Mouse (Mus musculus): ENCODE data around the gene Znfx1.

Gene Znfx1

GRCm38 (mm10) chr2:167062965-167063880, at the start of gene Znfx1:
Gene Znfx1, minus strand, starts transcription at chr2:167063015.
- peak; percentile 98 for DNase-seq

GRCm38 (mm10) chr2:167112259-167112658, 49.4 kb upstream of the Znfx1 start:
- no peak for DNase-seq

- no peak for DNase-seq
Observed at GRCm38 (mm10) chr2:167109506-167109905, 46.7 kb upstream of the Znfx1 start.

GRCm38 (mm10) chr2:167103546-167103945, 40.7 kb upstream of the Znfx1 start:
- no peak for DNase-seq

GRCm38 (mm10) chr2:167101743-167102441, 39.1 kb upstream of the Znfx1 start:
- DNase-seq = peak; percentile 51

GRCm38 (mm10) chr2:167094688-167095087, 31.9 kb upstream of the Znfx1 start:
- DNase-seq = no peak

- DNase-seq = no peak
Observed at GRCm38 (mm10) chr2:167093171-167093900, 30.5 kb upstream of the Znfx1 start.

GRCm38 (mm10) chr2:167090271-167090670, 27.5 kb upstream of the Znfx1 start:
- DNase-seq = no peak

GRCm38 (mm10) chr2:167086836-167087235, 24.0 kb upstream of the Znfx1 start:
- DNase-seq = peak; percentile 38

- DNase-seq = no peak
Observed at GRCm38 (mm10) chr2:167086092-167086491, 23.3 kb upstream of the Znfx1 start.

GRCm38 (mm10) chr2:167081639-167082038, 18.8 kb upstream of the Znfx1 start:
- DNase-seq = no peak

- DNase-seq = no peak
Observed at GRCm38 (mm10) chr2:167081135-167081534, 18.3 kb upstream of the Znfx1 start.

GRCm38 (mm10) chr2:167080387-167080786, 17.6 kb upstream of the Znfx1 start:
- no peak for DNase-seq

- no peak for DNase-seq
Observed at GRCm38 (mm10) chr2:167079535-167080257, 16.9 kb upstream of the Znfx1 start.

GRCm38 (mm10) chr2:167078931-167079495, 16.2 kb upstream of the Znfx1 start:
- no peak for DNase-seq

- DNase-seq = no peak
Observed at GRCm38 (mm10) chr2:167078486-167078885, 15.7 kb upstream of the Znfx1 start.

GRCm38 (mm10) chr2:167077199-167077962, 14.6 kb upstream of the Znfx1 start:
- no peak for DNase-seq

- no peak for DNase-seq
Observed at GRCm38 (mm10) chr2:167076759-167077158, 13.9 kb upstream of the Znfx1 start.

GRCm38 (mm10) chr2:167076352-167076751, 13.5 kb upstream of the Znfx1 start:
- DNase-seq = no peak

- no peak for DNase-seq
Observed at GRCm38 (mm10) chr2:167074587-167074986, 11.8 kb upstream of the Znfx1 start.

Measured in kidney, adult 18-20 months (tissue).